Comparison of ENCODE assay signal across 8 mouse cellular contexts in the genomic region with DNA sequence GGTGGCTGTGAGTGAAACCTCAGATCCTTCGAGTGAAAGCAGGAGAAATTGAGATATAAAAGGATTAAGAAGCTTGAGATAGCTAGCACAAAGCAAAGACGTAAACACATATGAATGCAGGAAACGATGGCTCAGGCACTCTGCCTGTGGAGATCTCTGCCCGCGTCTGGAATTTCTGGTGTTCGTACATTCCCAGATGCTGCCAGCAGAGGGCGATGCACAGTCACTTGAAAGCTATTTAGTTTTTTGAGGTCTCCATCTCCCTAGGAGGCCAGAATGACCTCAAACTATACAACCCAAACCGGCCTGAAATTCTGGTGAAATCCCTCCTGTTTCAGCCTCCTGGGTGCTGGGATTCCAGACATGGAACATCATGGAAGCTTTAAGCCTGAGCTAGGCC. TPM values are rescaled to one million over a fixed set of nuclear protein-coding genes. Genes with fewer than 3 reads are reported as not detected.
DNase-seq lines count a peak whose midpoint lies in the region; ATAC-seq and TF ChIP-seq lines count a peak whose summit lies in the region.

No protein-coding gene starts in this region.

- DNase-seq in neural tube, embryonic 10.5 days (ENCODE audit: extremely low spot score, low spot score), result peak; percentile 88
- peak; percentile 48 to 71 for DNase-seq in cerebellum, adult 18-20 months
- peak; percentile 78 to 83 for DNase-seq in frontal cortex, postnatal 25 days (ENCODE audit: low spot score in 2 of 2)
- DNase-seq in kidney, adult 8-10 months, result peak; percentile 53 to 88
- peak; percentile 83 for DNase-seq in limb, embryonic 14.5 days (ENCODE audit: low spot score)
- peak; percentile 91 for DNase-seq in retina, embryonic 14.5 days (ENCODE audit: low spot score)
- DNase-seq in urinary bladder, adult 18-20 months (ENCODE audit: low spot score in 2 of 2), result peak; percentile 54 to 69

- no peak overlapping the region for H3K4me3 ChIP-seq in neural tube, embryonic 15.5 days (replicated peaks)
- no peak overlapping the region for H3K4me3 ChIP-seq in limb, embryonic 14.5 days (replicated peaks; ENCODE audit: low read length)

- no peaks in the 10 kb centered on the region for H3K36me3 ChIP-seq in neural tube, embryonic 15.5 days
- no peaks in the 10 kb centered on the region for H3K36me3 ChIP-seq in limb, embryonic 14.5 days (ENCODE audit: control insufficient read depth, insufficient read depth, low read length)

- no peak overlapping the region for H3K9ac ChIP-seq in neural tube, embryonic 15.5 days (replicated peaks)
- no peak overlapping the region for H3K9ac ChIP-seq in limb, embryonic 14.5 days (ENCODE audit: low read depth, low read length, severe bottlenecking)

- H3K27ac ChIP-seq in neural tube, embryonic 15.5 days (replicated peaks), result no peak overlapping the region
- H3K27ac ChIP-seq in limb, embryonic 14.5 days (replicated peaks; ENCODE audit: low read depth, low read length), result no peak overlapping the region

- TF ChIP-seq POLR2A in limb, embryonic 14.5 days (IDR thresholded peaks at IDR 0.05; ENCODE audit: borderline replicate concordance, extremely low read depth, insufficient read depth, insufficient read length), result no peak

- no peaks in the 10 kb centered on the region for H3K4me1 ChIP-seq in neural tube, embryonic 15.5 days
- H3K4me1 ChIP-seq in limb, embryonic 14.5 days (ENCODE audit: control insufficient read depth, insufficient read depth, low read length), result no peaks in the 10 kb centered on the region

- WGBS in neural tube, embryonic 15.5 days, result 3% methylated on average over 8 of the region's 8 CpGs
- WGBS in limb, embryonic 14.5 days, result 3% methylated on average over 8 of the region's 8 CpGs

- no peak for ATAC-seq in neural tube, embryonic 15.5 days (ENCODE audit: low FRiP score)
- peak; percentile 53; the same call in 1 of the 2 replicates for ATAC-seq in limb, embryonic 14.5 days (ENCODE audit: low FRiP score, low read depth)

- H3K4me2 ChIP-seq in neural tube, embryonic 15.5 days, result no peak overlapping the region
- H3K4me2 ChIP-seq in limb, embryonic 14.5 days (replicated peaks; ENCODE audit: low read depth, low read length, severe bottlenecking), result no peak overlapping the region

- H3K27me3 ChIP-seq in neural tube, embryonic 15.5 days (replicated peaks), result peaks cover 19% of the 10 kb centered on the region
- peaks cover 7% of the 10 kb centered on the region for H3K27me3 ChIP-seq in limb, embryonic 14.5 days (ENCODE audit: control insufficient read depth, insufficient read depth, low read length)

- no peaks in the 10 kb centered on the region for H3K9me3 ChIP-seq in neural tube, embryonic 15.5 days (replicated peaks)
- H3K9me3 ChIP-seq in limb, embryonic 14.5 days (ENCODE audit: control insufficient read depth, low read length), result no peaks in the 10 kb centered on the region

RNA-seq across cellular contexts. Expression of a gene that starts 5.5 kb away (rescaled TPM):
- polyA plus RNA-seq in neural tube, embryonic 15.5 days (2015; fragmentation: Nextera tagmentation; extraction: Ambion mirVana), result not detected in 2 replicates
- polyA plus RNA-seq in limb, embryonic 14.5 days (2012; rRNA removed), result 0.06 and 0.20 TPM in 2 replicates
- polyA plus RNA-seq in limb, embryonic 14.5 days (2014; fragmentation: Nextera tagmentation; extraction: Ambion mirVana), result 0.23 TPM in 1 of 2 replicates, not detected in the other

RNA-seq across cellular contexts. Expression of a gene that starts 11.5 kb away (rescaled TPM):
- 1.2 and 1.6 TPM in 2 replicates for polyA plus RNA-seq in neural tube, embryonic 15.5 days (2015; fragmentation: Nextera tagmentation; extraction: Ambion mirVana)
- polyA plus RNA-seq in limb, embryonic 14.5 days (2012; rRNA removed), result 0.67 and 1.00 TPM in 2 replicates
- 0.50 and 0.65 TPM in 2 replicates for polyA plus RNA-seq in limb, embryonic 14.5 days (2014; fragmentation: Nextera tagmentation; extraction: Ambion mirVana)

RNA-seq across cellular contexts. Expression of a gene that starts 56.1 kb away (rescaled TPM):
- polyA plus RNA-seq in neural tube, embryonic 15.5 days (2015; fragmentation: Nextera tagmentation; extraction: Ambion mirVana), result 0.19 and 0.34 TPM in 2 replicates
- 0.20 and 0.21 TPM in 2 replicates for polyA plus RNA-seq in limb, embryonic 14.5 days (2012; rRNA removed)
- 0.12 TPM in 1 of 2 replicates, not detected in the other for polyA plus RNA-seq in limb, embryonic 14.5 days (2014; fragmentation: Nextera tagmentation; extraction: Ambion mirVana)

RNA-seq across cellular contexts. Expression of a gene that starts 56.1 kb away (rescaled TPM):
- polyA plus RNA-seq in neural tube, embryonic 15.5 days (2015; fragmentation: Nextera tagmentation; extraction: Ambion mirVana), result 11.7 and 12.7 TPM in 2 replicates
- polyA plus RNA-seq in limb, embryonic 14.5 days (2012; rRNA removed), result 9.0 TPM in 2 replicates
- polyA plus RNA-seq in limb, embryonic 14.5 days (2014; fragmentation: Nextera tagmentation; extraction: Ambion mirVana), result 10.1 and 10.3 TPM in 2 replicates
